Mouse (Mus musculus): ENCODE results near the gene Naaa. TPM values are rescaled to one million over a fixed set of nuclear protein-coding genes. Genes with fewer than 3 reads are reported as not detected.

The Naaa gene
- polyA plus RNA-seq (2014; fragmentation: Nextera tagmentation; extraction: Ambion mirVana), result 4.6 and 5.4 TPM in 2 replicates

DNA sequence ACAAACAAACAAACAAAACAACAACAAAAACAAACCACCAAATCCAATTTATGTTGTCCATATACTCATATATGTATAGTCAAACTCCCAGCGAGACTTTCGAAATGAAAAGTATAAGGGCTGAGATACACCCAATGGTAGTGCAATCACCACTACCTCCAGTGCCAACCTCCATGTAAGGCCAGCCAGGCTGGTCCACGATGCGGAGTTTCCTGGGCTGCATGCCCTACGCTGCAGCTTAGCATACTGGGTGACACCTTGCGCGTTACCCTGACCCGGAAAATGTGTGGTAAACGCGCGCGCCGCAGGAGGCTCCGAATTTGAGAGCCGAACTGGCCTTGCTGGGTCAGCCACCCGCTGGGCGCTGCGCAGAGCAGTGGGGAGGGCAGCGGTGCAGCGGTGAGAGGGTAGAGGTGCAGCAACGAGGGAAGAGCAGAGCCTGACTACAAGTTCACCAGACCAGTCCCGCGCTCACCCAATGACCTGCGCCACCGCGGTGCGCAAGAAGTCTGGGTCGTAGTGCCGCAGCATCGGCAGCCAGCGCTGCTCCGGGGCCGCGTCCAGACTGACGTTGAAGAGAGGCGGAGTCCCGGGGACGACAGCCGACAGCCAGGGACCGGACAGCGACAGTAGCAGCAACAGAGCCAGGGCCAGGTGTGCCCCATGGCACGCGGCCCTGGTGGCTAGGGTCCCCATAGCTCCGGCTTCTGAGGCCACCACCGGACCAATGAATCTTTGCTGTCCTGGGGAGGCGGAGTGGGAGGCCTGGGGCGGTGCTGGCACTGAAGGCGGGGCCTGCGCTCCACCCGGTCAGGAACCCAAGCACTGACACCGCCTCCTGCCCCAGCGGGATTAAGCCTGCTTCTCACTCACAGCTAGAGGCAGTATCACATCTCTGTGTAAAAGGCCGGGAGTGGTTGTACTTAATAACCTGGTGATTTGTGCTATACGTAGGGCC lies at the start of gene Naaa:
TSS of gene Naaa (minus strand) at position 734 of the 958 bp plus-strand sequence.
- no peaks in the 10 kb centered on the region for H3K36me3 ChIP-seq (ENCODE audit: control insufficient read depth, insufficient read depth, low read length)
- peak within 1 kb of the TSS; percentile 62 for H3K9ac ChIP-seq (ENCODE audit: low read length)
- peak; percentile 97 for DNase-seq (ENCODE audit: low spot score, missing footprints)
- WGBS, result 3% methylated on average over 54 of the region's 54 CpGs
- no peaks in the 10 kb centered on the region; the same call in 1 of the 2 replicates for H3K27me3 ChIP-seq (ENCODE audit: control insufficient read depth, insufficient read depth, low read length)
- H3K9me3 ChIP-seq (ENCODE audit: control insufficient read depth, low read length), result no peaks in the 10 kb centered on the region
- peak within 1 kb of the TSS; percentile 63 for H3K4me3 ChIP-seq (ENCODE audit: low read depth, low read length)
- peak within 1 kb of the TSS; percentile 87 for H3K4me2 ChIP-seq
- H3K27ac ChIP-seq (ENCODE audit: low read depth, low read length), result 0 out of 2 replicates have a peak within 1 kb of the TSS, but pooled peaks have one; percentile 20
- ATAC-seq (ENCODE audit: low FRiP score), result peak; percentile 92
- peaks cover 3% of the 10 kb centered on the region; the same call in 1 of the 2 replicates for H3K4me1 ChIP-seq (ENCODE audit: control insufficient read depth, insufficient read depth, low read length)

DNA sequence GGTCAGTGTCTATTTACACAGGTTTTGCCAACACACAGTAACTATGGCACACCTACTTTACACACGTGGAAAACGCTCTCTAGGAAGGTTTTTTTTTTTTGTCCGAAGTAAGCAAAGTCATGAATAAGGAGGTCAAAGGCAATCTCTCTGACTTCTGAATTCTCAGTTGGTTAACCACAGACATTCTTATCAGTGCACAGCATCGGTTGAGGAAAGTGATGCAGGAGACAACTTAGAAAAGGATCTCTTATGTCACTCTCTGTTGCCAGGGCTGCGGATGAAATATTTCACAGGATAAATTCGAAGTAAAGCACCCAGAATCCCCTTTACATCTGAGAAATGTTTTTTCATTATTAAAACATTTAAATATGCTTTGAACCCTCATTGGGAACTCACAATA lies 49.4 kb upstream of the Naaa start:
- WGBS, result 84% methylated on average over 6 of the region's 6 CpGs
- H3K27me3 ChIP-seq (ENCODE audit: control insufficient read depth, insufficient read depth, low read length), result no peaks in the 10 kb centered on the region
- H3K4me1 ChIP-seq (ENCODE audit: control insufficient read depth, insufficient read depth, low read length), result no peaks in the 10 kb centered on the region
- no peak for DNase-seq (ENCODE audit: low spot score, missing footprints)
- no peaks in the 10 kb centered on the region for H3K9me3 ChIP-seq (ENCODE audit: control insufficient read depth, low read length)
- ATAC-seq (ENCODE audit: low FRiP score), result no peak
- H3K4me3 ChIP-seq (ENCODE audit: low read depth, low read length), result no peak overlapping the region
- H3K36me3 ChIP-seq (ENCODE audit: control insufficient read depth, insufficient read depth, low read length), result no peaks in the 10 kb centered on the region
- H3K27ac ChIP-seq (ENCODE audit: low read depth, low read length), result no peak overlapping the region
- H3K4me2 ChIP-seq, result no peak overlapping the region
- no peak overlapping the region for H3K9ac ChIP-seq (ENCODE audit: low read length)

DNA sequence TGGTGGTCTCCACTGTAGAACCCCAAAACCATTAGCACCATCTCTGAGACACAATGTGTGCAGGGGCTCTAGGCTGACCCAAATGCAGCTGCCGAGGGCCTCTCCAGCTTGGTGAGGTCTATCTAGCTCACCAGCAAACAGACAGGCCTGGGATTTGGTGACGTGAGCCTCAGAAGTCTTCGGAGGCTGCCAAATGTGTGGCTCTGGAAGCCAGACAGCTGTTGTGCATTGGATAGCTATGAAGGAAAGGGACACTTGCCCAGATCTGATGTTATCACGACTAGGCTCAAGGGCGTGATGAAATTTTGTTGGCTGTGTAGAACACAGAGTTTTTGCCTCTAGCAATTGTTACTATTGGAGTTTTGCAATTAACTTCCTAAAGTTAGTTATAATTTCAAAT lies 45.3 kb upstream of the Naaa start:
- H3K27me3 ChIP-seq (ENCODE audit: control insufficient read depth, insufficient read depth, low read length), result no peaks in the 10 kb centered on the region
- ATAC-seq (ENCODE audit: low FRiP score), result no peak
- no peak overlapping the region for H3K4me2 ChIP-seq
- H3K9ac ChIP-seq (ENCODE audit: low read length), result no peak overlapping the region
- no peaks in the 10 kb centered on the region for H3K36me3 ChIP-seq (ENCODE audit: control insufficient read depth, insufficient read depth, low read length)
- WGBS, result 91% methylated on average over 5 of the region's 5 CpGs
- no peaks in the 10 kb centered on the region for H3K9me3 ChIP-seq (ENCODE audit: control insufficient read depth, low read length)
- no peaks in the 10 kb centered on the region for H3K4me1 ChIP-seq (ENCODE audit: control insufficient read depth, insufficient read depth, low read length)
- no peak overlapping the region for H3K27ac ChIP-seq (ENCODE audit: low read depth, low read length)
- DNase-seq (ENCODE audit: low spot score, missing footprints), result no peak
- H3K4me3 ChIP-seq (ENCODE audit: low read depth, low read length), result no peak overlapping the region

DNA sequence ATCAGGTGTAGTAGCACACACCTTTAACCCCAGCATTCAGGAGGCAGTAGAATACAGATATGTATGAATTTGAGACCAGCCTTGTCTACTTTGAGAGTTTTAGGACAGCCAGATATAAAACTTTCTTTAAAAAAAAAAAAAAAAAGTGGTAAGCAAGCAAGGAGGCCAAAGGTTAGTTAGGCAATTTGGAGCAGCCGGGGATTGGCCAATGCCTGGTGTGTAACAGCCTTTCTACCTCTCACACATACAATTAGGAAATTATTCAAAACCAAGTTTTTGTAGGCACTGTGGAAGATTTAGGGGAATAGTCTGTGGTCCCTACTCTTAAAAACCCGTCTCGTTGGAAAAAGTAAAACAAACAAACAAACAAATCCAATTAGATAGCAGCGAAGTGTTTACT lies 44.6 kb upstream of the Naaa start:
- no peak overlapping the region for H3K4me2 ChIP-seq
- no peak for ATAC-seq (ENCODE audit: low FRiP score)
- no peaks in the 10 kb centered on the region for H3K36me3 ChIP-seq (ENCODE audit: control insufficient read depth, insufficient read depth, low read length)
- H3K27ac ChIP-seq (ENCODE audit: low read depth, low read length), result no peak overlapping the region
- H3K9me3 ChIP-seq (ENCODE audit: control insufficient read depth, low read length), result no peaks in the 10 kb centered on the region
- no peak overlapping the region for H3K9ac ChIP-seq (ENCODE audit: low read length)
- H3K27me3 ChIP-seq (ENCODE audit: control insufficient read depth, insufficient read depth, low read length), result no peaks in the 10 kb centered on the region
- no peak for DNase-seq (ENCODE audit: low spot score, missing footprints)
- no peak overlapping the region for H3K4me3 ChIP-seq (ENCODE audit: low read depth, low read length)
- H3K4me1 ChIP-seq (ENCODE audit: control insufficient read depth, insufficient read depth, low read length), result no peaks in the 10 kb centered on the region
- 84% methylated on average over 4 of the region's 4 CpGs for WGBS

DNA sequence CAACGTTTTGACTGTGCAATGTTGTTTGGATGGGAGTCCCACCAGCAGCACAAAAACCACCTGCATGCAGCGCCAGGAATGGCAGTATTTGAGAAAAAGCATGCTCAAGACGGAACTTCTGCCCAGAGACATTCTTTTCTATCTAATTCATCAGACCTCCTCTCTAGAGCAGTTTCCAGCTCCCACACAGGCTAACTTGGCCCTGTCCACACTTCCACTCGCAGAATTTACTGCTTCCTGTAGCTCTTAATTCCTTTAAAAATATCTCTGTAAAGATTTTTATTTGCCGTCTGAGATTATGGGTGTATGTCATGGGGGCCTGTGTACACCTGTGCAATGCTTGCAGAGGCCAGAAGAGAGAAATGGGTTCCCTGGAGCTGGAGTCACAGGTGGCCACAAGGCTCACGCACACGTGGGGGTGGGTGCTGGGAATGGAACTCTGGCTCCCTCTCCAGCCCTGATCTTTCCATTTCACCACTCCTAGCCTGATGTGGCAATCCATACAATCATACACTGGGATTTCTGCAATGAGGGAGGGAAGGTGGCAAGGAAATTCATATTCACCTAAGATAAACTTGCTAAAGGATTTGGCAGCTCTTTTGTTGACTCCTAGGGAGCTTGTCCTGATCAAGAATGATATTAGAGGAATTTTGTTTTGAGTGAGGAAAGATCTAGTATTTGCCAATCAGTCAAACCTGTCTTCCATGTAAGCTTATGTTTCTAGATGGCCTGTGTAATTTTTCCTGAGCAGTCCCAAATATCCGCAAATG lies 43.8 kb upstream of the Naaa start:
- Histone ChIP-seq H3K9me3 (ENCODE audit: control insufficient read depth, low read length) (no peaks in the 10 kb centered on the region), H3K9ac (ENCODE audit: low read length) (no peak overlapping the region), H3K27me3 (ENCODE audit: control insufficient read depth, insufficient read depth, low read length) (no peaks in the 10 kb centered on the region), H3K27ac (ENCODE audit: low read depth, low read length) (no peak overlapping the region), H3K4me1 (ENCODE audit: control insufficient read depth, insufficient read depth, low read length) (no peaks in the 10 kb centered on the region), H3K4me3 (ENCODE audit: low read depth, low read length) (no peak overlapping the region), H3K4me2 (no peak overlapping the region), H3K36me3 (ENCODE audit: control insufficient read depth, insufficient read depth, low read length) (no peaks in the 10 kb centered on the region)
- no peak for ATAC-seq (ENCODE audit: low FRiP score)
- no peak for DNase-seq (ENCODE audit: low spot score, missing footprints)
- 81% methylated on average over 8 of the region's 8 CpGs for WGBS

DNA sequence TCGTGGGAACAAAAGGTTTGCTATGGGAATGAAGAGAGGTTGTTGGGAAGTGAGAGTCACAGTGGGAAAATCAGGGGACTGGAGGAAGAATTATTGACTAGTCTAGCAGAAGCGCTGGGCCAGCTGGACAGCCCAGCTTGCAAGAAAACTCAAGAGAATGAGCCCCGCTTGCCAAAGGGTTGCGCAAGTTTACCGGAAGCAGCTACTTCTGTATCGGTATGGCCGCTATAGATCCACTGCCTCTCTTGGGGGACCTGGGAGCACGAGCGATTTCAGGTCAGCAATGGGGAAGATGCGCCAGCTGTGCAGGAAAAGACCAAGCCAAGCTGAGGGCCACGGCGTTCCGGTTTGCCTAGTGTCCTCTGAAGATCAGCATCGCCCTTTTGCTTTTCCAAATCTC lies 40.6 kb upstream of the Naaa start:
- no peak overlapping the region for H3K4me2 ChIP-seq
- H3K27ac ChIP-seq (ENCODE audit: low read depth, low read length), result no peak overlapping the region
- H3K36me3 ChIP-seq (ENCODE audit: control insufficient read depth, insufficient read depth, low read length), result no peaks in the 10 kb centered on the region
- H3K4me1 ChIP-seq (ENCODE audit: control insufficient read depth, insufficient read depth, low read length), result no peaks in the 10 kb centered on the region
- ATAC-seq (ENCODE audit: low FRiP score), result no peak
- WGBS, result 92% methylated on average over 14 of the region's 14 CpGs
- no peak overlapping the region for H3K9ac ChIP-seq (ENCODE audit: low read length)
- H3K9me3 ChIP-seq (ENCODE audit: control insufficient read depth, low read length), result no peaks in the 10 kb centered on the region
- DNase-seq (ENCODE audit: low spot score, missing footprints), result no peak
- no peaks in the 10 kb centered on the region for H3K27me3 ChIP-seq (ENCODE audit: control insufficient read depth, insufficient read depth, low read length)
- H3K4me3 ChIP-seq (ENCODE audit: low read depth, low read length), result no peak overlapping the region

DNA sequence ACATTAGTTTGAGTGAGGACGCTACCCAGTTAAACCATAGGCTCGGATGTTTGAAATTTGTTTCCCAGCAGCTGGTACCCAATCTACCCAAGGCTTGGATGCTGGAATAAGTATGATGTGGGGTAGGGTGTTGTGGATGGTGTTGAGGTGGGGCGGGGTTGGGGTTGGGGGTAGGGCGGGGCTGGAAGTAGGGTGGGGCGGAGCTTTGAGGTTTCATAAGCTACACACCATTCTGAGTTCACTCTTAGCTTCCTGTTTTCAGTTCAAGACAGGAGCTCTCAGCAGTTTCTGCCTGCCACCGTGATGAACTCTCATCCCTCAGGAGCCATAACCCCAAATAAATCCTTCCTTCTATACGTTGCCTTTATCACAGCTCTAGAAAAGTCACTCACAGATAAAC lies 40.1 kb upstream of the Naaa start:
- ATAC-seq (ENCODE audit: low FRiP score), result no peak
- Histone ChIP-seq H3K36me3 (ENCODE audit: control insufficient read depth, insufficient read depth, low read length) (no peaks in the 10 kb centered on the region), H3K9ac (ENCODE audit: low read length) (no peak overlapping the region), H3K4me1 (ENCODE audit: control insufficient read depth, insufficient read depth, low read length) (no peaks in the 10 kb centered on the region), H3K4me2 (no peak overlapping the region), H3K4me3 (ENCODE audit: low read depth, low read length) (no peak overlapping the region), H3K27me3 (ENCODE audit: control insufficient read depth, insufficient read depth, low read length) (no peaks in the 10 kb centered on the region), H3K27ac (ENCODE audit: low read depth, low read length) (no peak overlapping the region), H3K9me3 (ENCODE audit: control insufficient read depth, low read length) (no peaks in the 10 kb centered on the region)
- DNase-seq (ENCODE audit: low spot score, missing footprints), result no peak
- WGBS, result 81% methylated on average over 7 of the region's 7 CpGs

DNA sequence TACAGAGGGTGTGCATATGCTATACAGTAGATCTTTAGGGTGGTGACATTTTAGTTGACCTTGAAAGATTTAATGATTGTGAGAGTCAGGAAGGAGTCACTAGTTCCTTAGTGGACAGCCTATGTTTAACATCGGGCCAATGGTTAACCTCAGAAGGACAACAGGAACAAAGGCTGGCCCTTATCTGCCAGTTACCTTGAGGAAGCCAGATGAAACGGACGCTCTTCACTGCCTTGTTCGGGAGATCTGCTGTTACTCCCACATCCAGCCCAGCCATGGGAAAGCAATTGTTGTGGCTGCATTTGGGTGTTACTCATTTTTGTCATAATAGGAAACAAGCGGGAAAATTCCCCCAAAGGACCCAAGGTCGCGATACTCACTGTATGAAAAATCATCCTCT lies 35.8 kb upstream of the Naaa start:
- Histone ChIP-seq H3K4me3 (ENCODE audit: low read depth, low read length) (no peak overlapping the region), H3K4me2 (no peak overlapping the region), H3K27me3 (ENCODE audit: control insufficient read depth, insufficient read depth, low read length) (no peaks in the 10 kb centered on the region)

More for the DNA sequence above, 35.8 kb upstream of the Naaa start:
- ATAC-seq (ENCODE audit: low FRiP score), result no peak
- Histone ChIP-seq H3K4me1 (ENCODE audit: control insufficient read depth, insufficient read depth, low read length) (peaks cover 8% of the 10 kb centered on the region), H3K36me3 (ENCODE audit: control insufficient read depth, insufficient read depth, low read length) (no peaks in the 10 kb centered on the region), H3K27ac (ENCODE audit: low read depth, low read length) (no peak overlapping the region), H3K9ac (ENCODE audit: low read length) (no peak overlapping the region), H3K9me3 (ENCODE audit: control insufficient read depth, low read length) (no peaks in the 10 kb centered on the region)
- WGBS, result 79% methylated on average over 7 of the region's 7 CpGs
- DNase-seq (ENCODE audit: low spot score, missing footprints), result no peak

Data from midbrain, embryonic 11.5 days (tissue).